Mouse (Mus musculus): ENCODE results near the gene Olfr1138. TPM values are rescaled to one million over a fixed set of nuclear protein-coding genes. Genes with fewer than 3 reads are reported as not detected.

Gene Olfr1138
- not detected in 2 replicates for polyA plus RNA-seq (2012; rRNA removed; ENCODE audit: low replicate concordance)

GRCm38 (mm10) chr2:87739878-87740277 is at the start of gene Olfr1138:
Gene Olfr1138 (minus strand): TSS chr2:87739978.

GRCm38 (mm10) chr2:87779183-87779582 is 39.4 kb upstream of the Olfr1138 start, which contains the start of gene Olfr152:
Gene Olfr152 (plus strand): TSS chr2:87779483.

GRCm38 (mm10) chr2:87753891-87754290 is 14.1 kb upstream of the Olfr1138 start, which contains the start of gene Olfr1141:
Gene Olfr1141 (minus strand): TSS chr2:87753991.

GRCm38 (mm10) chr2:87743452-87743851 is 3.7 kb upstream of the Olfr1138 start, which contains the start of gene Olfr1140:
Gene Olfr1140 (plus strand): TSS chr2:87743752.

GRCm38 (mm10) chr2:87713079-87713478 is 26.7 kb downstream of the Olfr1138 start, which contains the start of gene Olfr1137:
Gene Olfr1137 (minus strand): TSS chr2:87713179.

GRCm38 (mm10) chr2:87693847-87694246 is 45.9 kb downstream of the Olfr1138 start, which contains the start of gene Olfr1136:
Gene Olfr1136 (minus strand): TSS chr2:87693947.

Other genes starting within 250 kb of the Olfr1138 start
- gene Pramel7, start 242.9 kb downstream of the Olfr1138 start, polyA plus RNA-seq (2012; rRNA removed; ENCODE audit: low replicate concordance), result not detected in 2 replicates
- not detected in 2 replicates for gene Pramel6, start 233.4 kb downstream of the Olfr1138 start, polyA plus RNA-seq (2012; rRNA removed; ENCODE audit: low replicate concordance)
- gene Olfr153, start 208.2 kb downstream of the Olfr1138 start, polyA plus RNA-seq (2012; rRNA removed; ENCODE audit: low replicate concordance), result not detected in 2 replicates
- not detected in 2 replicates for gene Olfr1128, start 194.4 kb downstream of the Olfr1138 start, polyA plus RNA-seq (2012; rRNA removed; ENCODE audit: low replicate concordance)
- not detected in 2 replicates for gene Olfr1129, start 166.1 kb downstream of the Olfr1138 start, polyA plus RNA-seq (2012; rRNA removed; ENCODE audit: low replicate concordance)
- gene Olfr1130, start 133.8 kb downstream of the Olfr1138 start, polyA plus RNA-seq (2012; rRNA removed; ENCODE audit: low replicate concordance), result not detected in 2 replicates
- gene Olfr1131, start 112.9 kb downstream of the Olfr1138 start, polyA plus RNA-seq (2012; rRNA removed; ENCODE audit: low replicate concordance), result not detected in 2 replicates
- gene Olfr1132, start 102.4 kb downstream of the Olfr1138 start, polyA plus RNA-seq (2012; rRNA removed; ENCODE audit: low replicate concordance), result not detected in 2 replicates
- gene Olfr1133, start 92.6 kb downstream of the Olfr1138 start, polyA plus RNA-seq (2012; rRNA removed; ENCODE audit: low replicate concordance), result not detected in 2 replicates
- not detected in 2 replicates for gene Olfr1134, start 81.5 kb downstream of the Olfr1138 start, polyA plus RNA-seq (2012; rRNA removed; ENCODE audit: low replicate concordance)
- not detected in 2 replicates for gene Olfr1135, start 66.3 kb downstream of the Olfr1138 start, polyA plus RNA-seq (2012; rRNA removed; ENCODE audit: low replicate concordance)
- gene Olfr1136, start 46.0 kb downstream of the Olfr1138 start, polyA plus RNA-seq (2012; rRNA removed; ENCODE audit: low replicate concordance), result not detected in 2 replicates
- gene Olfr1137, start 26.8 kb downstream of the Olfr1138 start, polyA plus RNA-seq (2012; rRNA removed; ENCODE audit: low replicate concordance), result not detected in 2 replicates
- gene Olfr1140, start 3.8 kb upstream of the Olfr1138 start, polyA plus RNA-seq (2012; rRNA removed; ENCODE audit: low replicate concordance), result not detected in 2 replicates
- not detected in 2 replicates for gene Olfr1141, start 14.0 kb upstream of the Olfr1138 start, polyA plus RNA-seq (2012; rRNA removed; ENCODE audit: low replicate concordance)
- not detected in 2 replicates for gene Olfr152, start 39.5 kb upstream of the Olfr1138 start, polyA plus RNA-seq (2012; rRNA removed; ENCODE audit: low replicate concordance)
- not detected in 2 replicates for gene Olfr1143, start 60.6 kb upstream of the Olfr1138 start, polyA plus RNA-seq (2012; rRNA removed; ENCODE audit: low replicate concordance)
- not detected in 2 replicates for gene Olfr1145, start 69.8 kb upstream of the Olfr1138 start, polyA plus RNA-seq (2012; rRNA removed; ENCODE audit: low replicate concordance)
- not detected in 2 replicates for gene Olfr1148, start 90.6 kb upstream of the Olfr1138 start, polyA plus RNA-seq (2012; rRNA removed; ENCODE audit: low replicate concordance)
- gene Olfr1150-ps1, start 104.0 kb upstream of the Olfr1138 start, polyA plus RNA-seq (2012; rRNA removed; ENCODE audit: low replicate concordance), result not detected in 2 replicates
- gene Olfr1151, start 115.9 kb upstream of the Olfr1138 start, polyA plus RNA-seq (2012; rRNA removed; ENCODE audit: low replicate concordance), result not detected in 2 replicates
- gene Olfr1152, start 126.5 kb upstream of the Olfr1138 start, polyA plus RNA-seq (2012; rRNA removed; ENCODE audit: low replicate concordance), result not detected in 2 replicates
- gene Olfr1153, start 155.0 kb upstream of the Olfr1138 start, polyA plus RNA-seq (2012; rRNA removed; ENCODE audit: low replicate concordance), result not detected in 2 replicates
- not detected in 2 replicates for gene Olfr1154, start 165.2 kb upstream of the Olfr1138 start, polyA plus RNA-seq (2012; rRNA removed; ENCODE audit: low replicate concordance)
- gene Olfr1155, start 205.2 kb upstream of the Olfr1138 start, polyA plus RNA-seq (2012; rRNA removed; ENCODE audit: low replicate concordance), result not detected in 2 replicates
- gene Olfr1156, start 213.1 kb upstream of the Olfr1138 start, polyA plus RNA-seq (2012; rRNA removed; ENCODE audit: low replicate concordance), result not detected in 2 replicates
- not detected in 2 replicates for gene Olfr1157, start 228.3 kb upstream of the Olfr1138 start, polyA plus RNA-seq (2012; rRNA removed; ENCODE audit: low replicate concordance)
- gene Olfr74, start 234.7 kb upstream of the Olfr1138 start, polyA plus RNA-seq (2012; rRNA removed; ENCODE audit: low replicate concordance), result not detected in 2 replicates